Mouse (Mus musculus) kidney, postnatal 25 days (tissue): ENCODE data around the gene Krr1.

Experiments used
- DNase-seq, 2 experiments: peaks; one replicate each; pipeline ENCODE4 v3.0.0; 2021; ENCODE audit warnings: mixed read lengths in 2 of 2

The Krr1 gene

DNA sequence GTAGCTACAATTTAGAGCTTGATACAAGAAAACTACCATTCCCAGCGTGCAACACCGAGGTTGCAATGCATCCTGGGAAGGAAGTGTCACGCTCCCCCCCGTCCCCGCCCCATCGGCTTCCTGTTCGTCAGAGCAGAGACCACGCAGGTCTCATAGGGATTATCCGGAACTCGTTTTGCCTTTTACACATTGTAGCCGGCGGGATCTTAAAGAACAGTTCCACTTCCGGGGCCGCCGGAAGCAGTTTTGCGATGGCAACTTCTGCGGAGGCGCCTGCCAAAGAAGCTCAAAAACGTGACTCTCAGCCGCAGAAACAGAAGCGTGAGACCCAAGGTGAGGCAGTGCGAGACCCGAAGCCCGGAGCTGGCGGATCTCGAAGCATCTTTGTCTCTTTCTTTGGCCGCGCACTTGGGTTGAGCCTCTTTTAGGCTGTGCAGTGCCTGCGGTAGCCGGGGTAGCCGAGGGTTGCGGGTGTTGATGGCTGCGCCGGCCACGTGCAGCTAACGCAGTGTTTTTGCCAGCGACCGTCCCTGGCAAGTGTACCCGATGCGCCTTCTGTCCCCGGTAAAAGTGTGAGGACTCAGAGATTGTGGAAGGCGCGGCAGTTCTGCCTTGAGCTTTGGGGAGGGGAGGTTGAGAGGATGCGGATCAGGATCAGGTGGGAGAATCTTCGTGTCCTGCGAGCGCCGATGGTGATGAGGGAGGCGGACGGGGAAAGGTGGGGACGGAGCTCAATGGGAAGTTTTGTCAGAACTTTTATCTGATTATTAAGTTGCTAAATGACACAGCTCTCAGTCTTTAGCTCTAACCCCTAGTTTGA, at the start of gene Krr1:
Gene Krr1, plus strand, starts transcription at position 123 of the 820 bp plus-strand sequence.
- DNase-seq: peak; percentile 90 to 93

DNA sequence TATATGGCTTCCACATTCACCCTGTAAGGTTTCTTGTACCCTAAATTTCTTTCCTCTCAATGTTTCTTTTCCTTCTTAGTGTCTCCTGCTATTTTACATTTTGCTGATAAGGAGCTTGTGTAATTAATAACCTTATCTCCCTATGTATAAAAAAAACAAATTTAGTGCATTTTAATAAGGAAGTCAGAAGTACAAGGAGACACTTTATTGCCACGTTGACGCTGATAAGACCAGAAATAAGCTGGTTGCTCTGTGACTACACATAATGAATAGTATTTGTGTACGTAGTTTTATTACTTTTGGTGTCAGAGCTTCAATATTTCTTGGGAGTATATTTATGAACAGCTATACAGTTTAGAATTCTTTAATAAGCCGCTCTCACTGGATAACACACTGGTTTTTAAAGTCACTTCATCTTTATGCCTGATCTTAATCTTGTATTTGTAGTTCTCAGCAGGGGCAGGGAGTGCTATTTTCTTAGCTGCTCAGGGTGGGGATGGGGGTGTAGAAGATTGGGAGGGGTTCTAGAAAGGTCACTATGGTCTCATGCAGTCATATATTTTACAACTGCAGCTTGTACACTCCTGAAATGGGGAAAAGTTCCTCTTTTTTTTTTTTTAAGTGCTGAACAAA, 48.8 kb upstream of the Krr1 start:
- DNase-seq: no peak

DNA sequence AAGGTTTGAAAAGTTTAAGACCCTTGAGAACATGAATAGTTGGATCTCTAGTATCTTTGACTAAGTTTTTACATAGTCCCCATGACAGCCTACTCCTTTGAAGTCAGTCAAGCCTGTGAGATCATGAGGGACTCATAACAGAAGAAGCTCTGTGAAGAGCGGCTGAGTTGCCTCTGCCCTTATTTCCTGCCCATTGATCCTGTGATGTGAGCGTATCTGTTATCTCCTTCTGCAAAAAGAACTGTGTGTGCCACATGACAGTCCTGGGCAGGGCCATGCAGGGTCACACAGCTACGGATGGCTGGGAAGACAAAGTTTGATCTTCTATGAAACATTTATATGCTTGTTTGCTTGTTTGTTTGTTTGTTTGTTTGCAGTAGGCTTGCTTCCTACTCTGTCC, 48.3 kb upstream of the Krr1 start:
- DNase-seq: no peak

DNA sequence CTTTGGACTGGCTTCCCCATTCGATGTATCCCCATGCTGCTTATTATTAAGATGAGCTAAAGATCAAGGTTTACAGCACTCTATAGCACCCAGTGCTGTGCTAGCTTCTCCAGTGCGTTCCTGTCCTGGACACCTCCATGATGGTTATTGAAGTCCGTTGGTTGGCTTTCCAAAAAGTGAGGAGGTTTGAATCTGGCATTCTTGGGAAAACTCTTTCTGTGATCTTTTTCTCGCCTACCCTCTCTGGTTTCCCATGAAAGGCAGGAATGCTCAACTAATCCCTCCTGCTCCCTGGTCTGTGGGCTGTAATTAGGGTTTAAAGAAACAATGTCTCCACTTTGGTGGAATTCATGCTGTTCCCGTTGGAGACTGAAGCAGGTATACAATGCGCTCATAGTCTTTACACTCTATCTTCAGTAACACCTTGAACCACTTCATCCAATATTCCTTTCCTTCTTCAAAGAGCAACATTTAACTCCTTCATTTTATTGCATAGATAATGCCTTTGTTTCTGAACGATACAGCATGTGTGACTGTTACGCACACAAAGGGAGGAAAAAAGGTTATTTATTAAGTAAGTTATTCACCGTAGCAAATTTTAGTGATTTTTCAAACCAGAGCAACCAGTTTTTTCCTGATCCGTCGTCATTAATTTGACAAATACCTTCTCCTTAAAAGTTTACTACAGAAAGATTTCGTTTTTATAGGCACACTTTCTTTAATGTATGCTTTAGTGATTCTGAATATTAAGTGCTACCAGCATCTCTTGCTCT, 47.6 kb upstream of the Krr1 start:
- no peak for DNase-seq

DNA sequence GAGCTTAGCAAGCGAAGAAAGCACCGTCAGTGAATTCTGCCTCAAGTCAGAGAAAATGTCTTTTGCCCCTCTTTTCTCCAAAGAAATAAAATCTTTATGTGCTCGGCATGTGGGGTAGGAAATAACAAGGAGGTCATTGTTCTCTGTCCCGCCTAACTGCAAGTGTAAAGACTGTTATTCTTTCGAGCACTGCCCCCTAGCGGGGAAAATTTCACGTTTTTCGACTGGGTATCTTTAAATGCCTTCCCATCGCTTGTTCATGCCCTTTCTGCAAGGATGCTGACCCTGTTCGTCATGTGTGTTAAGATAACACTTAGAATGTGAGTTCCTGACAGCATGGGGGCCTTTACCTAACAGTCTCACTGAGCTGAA, 47.0 kb upstream of the Krr1 start:
- DNase-seq: peak; percentile 79 to 97

DNA sequence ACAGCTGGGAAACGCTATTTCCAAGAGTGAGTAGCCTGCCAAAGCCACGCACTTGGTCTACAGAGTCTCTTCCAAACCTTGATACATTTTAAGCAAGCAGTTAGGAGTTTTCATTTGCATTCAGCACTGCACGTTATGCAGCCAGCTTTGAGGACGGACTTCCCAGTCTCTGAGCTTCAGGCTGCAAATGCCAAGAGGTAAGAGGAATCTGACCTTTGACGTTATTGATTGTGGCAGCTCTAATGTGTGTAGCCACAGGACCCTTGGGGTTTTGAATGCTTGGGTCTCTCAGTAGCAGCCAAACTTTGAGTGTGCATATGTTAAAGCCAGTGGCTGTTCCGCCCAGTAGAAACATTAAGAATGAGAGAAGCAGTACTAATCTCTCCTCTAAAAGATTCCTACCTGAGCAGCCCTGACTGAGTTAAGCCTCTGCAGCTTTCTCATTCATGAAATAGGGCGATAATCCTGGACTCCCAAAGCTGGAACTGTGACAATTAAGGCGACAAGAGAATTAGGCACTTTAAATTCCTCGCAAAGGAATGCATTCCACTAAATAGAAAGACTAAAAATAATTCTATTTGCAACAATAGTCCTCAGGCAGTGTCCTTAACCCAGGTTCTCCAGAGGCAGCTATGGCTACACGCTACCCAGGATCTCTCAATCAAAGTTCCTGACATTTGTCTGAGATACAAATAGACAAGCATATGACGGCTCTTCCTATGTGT, 39.7 kb upstream of the Krr1 start:
- DNase-seq: no peak

DNA sequence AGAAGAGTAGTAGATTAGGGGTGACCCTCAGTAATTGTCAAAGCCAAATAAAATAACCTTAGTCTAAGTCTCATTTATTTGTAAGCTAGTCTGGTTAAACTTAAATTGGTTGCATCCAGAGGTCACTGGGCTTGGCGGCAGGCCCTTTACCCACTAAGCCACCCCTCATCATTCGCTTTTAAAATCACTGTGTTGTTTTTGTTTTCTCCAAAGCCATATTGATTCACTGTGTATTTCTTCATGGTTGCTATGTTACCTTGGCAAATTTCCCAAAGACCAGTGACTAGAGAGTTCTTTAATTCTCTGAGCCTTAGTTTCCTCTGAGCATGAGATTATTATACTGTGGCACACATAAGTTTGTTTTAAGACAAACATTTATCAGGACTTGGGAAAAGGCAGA, 37.3 kb upstream of the Krr1 start:
- DNase-seq: peak in 1 of 2 experiments; percentile 38

DNA sequence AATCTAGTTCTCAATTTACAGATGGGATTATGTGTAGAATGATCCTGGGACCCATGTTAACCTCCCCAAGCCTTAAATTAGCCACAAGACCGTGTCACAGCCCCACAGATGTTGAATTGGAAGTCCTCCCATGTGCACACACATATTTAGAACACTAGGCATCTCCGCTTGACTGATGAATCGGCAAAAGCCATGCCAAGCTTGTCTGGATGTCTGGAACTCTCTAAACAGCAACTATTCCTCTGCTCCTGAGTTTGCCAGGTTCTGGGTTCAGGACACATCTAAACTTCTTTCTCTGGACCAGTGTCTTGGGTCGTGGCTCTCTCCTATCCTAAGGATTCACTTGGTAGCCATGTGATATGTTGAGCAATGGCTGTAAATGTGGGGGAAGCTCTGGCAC, 36.4 kb upstream of the Krr1 start:
- DNase-seq: no peak

DNA sequence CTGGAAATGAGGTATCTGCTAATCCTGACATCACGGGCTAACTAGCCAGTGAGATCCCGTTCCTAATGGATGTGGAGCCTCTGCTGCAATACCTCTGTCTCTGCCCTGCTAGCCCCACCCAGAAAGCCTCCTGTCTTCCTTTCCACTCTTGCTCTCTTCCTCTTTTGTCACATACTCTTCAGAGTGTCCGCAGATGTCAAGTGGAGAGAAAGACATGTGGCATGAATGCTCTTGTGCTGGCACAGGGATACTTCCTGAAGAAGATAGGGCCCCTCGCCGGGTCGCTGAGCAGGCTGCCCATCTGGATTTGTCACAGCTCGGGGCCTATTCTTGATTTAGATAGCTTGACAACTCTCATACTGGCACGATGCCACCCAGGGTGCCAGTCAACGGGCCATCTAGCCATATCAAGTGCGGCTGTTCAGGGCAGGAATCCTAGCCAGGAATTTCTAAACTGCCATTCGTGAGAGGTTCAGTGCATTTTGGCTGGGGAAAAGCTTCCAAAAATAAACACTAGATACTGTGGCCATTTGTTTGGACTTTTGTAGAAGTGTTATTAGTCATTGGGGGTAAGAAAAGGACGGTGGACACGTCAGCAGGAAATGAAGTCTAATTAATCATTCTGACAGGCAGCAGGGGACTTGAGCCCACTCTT, 35.8 kb upstream of the Krr1 start:
- peak; percentile 60 to 68 for DNase-seq

DNA sequence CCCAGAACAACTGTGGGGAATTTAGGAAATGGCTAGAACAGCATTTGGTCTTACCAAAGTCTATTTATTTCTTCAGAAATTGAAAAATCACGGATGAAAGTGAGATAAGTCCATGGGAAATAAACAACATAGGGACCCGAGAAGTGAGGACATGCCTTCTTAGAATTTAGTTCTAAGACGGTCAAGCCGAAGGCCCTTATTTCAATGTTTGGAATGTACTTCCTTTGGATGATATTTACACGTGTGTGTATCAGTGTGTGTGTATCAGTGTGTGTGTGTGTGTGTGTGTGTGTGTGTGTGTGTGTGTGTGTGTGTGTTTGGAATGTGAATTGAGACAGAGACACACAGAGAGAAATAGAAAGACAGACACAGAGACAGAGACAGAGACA, 35.3 kb upstream of the Krr1 start:
- DNase-seq: no peak

DNA sequence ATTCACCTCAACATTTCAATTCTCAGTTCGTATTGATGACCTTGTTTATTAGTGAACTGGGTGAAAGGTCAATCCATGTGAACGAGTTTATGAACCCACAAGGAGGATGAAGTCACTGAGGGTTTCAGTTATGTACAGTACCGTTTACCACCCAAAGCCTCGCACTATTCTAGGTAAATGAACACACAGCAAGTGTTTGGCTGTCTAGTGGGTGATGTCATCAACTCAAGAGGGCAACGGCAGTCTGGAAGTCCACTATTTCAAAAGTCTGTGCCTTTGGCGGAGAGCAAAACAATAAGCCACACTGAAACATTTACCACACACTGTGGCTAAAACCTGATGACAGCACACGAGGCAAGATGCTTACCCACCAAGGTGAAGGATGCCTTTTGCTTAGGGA, 29.4 kb upstream of the Krr1 start:
- no peak for DNase-seq

DNA sequence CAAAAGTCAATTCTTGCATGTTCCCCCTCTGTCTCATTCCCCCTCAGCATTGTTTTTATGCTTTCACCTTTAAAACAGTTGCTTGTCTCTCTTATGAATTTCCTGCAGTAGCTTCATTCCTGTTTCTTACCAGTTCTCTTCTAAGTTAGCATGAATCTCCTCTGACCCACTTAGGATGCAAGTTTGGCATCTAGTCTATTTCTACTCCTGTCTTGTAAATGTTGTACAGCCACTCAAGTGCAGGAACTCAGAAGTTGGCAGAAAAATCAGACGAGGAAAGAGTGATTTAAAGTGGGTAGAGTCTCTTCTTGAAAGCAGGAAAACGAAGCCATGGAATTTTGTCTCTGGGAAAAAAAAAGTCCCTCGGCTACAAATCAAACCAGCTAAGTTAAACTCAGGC, 26.9 kb upstream of the Krr1 start:
- no peak for DNase-seq

DNA sequence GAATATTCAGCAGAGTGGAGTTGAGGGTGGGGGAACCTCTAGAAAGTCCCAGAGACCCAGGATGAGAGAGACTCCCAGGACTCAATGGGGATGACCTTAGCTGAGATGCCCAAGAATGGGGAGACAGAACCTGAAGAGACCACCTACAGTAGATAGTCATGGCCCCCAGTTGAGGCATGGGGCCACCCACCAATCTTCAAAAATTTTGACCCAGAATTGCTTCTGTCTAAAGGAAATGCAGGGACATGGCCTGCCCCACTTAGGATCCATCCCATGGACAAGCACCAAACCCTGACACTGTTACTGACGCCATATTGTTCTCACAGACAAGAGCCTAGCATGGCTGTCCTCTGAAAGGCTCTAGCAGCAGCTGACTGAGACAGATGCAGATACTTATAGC, 24.4 kb upstream of the Krr1 start:
- DNase-seq: no peak

DNA sequence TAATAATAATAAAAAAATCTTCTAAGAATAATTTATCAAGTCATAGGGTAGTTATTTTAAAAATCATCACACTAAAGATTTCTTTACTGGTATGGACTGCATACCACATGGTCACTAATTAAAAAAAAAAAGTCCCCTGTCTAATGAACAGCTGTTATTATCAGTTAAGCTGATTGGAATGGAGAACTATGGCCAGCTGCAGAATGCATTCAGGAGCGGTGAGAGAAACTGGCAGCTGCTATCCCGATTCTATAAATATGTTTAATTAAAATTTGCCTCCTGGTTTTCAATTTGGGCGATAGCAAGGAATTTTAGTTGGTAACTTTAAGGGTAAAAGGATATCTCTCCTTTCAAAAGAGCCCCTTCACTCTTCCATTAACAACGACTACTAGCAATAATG, 23.5 kb upstream of the Krr1 start:
- no peak for DNase-seq

DNA sequence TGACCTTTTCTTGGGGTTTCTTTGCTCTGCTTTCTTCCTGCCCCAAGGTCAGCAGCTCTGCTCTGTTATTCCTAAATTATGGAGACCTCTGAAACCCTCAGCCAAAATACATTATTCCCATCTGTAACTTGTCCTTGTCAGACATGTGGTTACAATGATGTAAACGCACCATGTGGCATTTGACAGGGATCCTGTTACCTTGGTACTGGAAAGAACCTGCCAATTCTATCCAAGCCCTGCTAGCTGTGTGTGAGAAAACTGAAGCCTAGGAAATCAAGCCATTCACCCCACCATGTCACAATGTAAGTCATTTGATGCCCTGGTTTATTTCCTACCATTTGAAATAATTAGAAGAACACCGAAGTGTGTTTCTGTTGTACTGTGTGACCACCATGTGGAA, 16.6 kb upstream of the Krr1 start:
- no peak for DNase-seq

DNA sequence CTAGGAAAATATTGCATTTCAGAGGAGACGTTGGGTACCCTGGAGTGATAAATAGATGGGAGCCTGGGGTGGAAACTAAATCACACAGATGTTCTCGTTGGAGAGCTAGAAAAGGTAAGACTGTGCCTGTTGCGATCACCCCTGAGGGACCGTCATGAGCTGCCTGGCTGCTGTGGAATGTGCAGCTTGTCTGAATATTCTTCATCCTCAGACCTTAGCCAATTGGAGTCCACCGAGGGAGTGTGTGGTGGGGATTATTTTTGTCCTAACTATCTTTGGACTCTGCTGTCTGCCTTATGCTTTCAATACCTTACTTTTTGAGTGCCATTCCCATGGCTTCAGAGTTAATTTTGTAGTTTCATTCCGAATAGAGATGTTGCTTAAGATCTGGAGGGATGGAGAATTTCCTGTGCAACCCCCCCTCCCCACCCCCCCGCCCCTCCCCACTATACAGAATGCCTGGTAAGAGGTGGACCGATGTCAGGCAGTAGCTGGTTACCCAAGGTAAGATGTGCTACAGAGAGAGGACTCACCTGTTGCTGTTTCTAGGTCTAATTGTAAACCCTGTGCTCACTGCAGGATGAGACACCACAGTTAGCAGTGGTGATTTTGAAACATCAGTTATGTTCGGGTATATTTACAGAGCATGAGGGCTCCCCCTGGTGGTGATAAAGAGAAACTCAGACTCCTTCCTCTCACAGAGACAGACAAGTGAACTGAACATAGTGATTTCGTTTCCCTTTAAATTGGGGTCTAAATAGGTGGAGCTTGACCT, 15.0 kb upstream of the Krr1 start:
- DNase-seq: peak in 1 of 2 experiments; percentile 78

DNA sequence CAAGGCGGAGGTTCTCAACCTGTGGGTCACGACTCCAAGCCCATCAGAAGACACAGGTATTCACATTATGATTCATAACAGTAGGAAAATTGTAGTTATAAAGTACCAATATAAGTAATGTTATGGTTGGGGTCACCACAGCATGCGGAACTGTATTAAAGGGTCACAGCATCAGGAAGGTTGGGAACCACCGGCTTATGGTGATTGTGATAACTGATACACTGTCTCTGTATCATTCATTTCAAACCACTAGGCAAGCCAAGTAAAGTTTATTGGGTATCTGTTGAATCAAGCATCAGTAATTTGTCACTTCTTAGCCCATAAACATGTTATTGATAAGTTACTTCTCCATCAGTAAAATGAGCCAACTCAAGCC, 14.4 kb upstream of the Krr1 start:
- no peak for DNase-seq

DNA sequence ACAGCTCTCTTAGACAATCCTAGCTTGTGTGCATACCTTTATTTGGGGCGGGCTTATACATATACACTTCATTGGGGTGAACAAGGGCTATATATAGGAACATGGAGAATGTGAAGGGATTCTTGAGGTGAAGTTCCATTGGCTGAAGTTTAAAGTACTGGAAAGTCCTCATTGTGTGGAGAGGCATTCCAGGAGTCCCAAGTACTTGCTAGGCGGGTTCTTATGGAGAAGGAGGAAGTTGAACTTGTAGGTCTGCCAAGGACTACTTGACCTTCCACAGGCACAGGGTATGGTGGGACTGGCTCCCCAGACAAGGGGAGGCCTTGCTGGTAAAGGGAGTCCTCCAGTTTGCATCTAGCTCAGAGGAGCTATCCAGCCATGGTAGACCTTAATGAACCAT, 13.1 kb upstream of the Krr1 start:
- DNase-seq: no peak

DNA sequence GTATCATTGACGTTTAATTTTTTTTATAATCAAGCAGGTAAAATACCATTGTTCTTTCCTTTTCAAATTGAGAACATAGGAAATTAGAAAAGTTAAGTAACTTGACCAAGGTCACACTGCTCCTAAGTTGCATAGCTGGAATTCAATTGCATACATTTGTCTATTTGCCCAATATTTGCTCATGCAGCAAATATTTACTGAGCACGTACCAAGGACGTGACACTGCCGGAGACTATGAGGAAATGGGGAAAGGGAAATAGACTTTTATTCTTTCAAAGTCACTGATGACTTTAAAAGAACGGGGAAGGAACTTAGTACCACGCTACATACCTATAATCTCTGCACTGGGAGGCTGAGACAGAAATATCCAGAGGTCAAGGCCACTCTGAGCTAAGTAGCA, 12.0 kb upstream of the Krr1 start:
- no peak for DNase-seq

DNA sequence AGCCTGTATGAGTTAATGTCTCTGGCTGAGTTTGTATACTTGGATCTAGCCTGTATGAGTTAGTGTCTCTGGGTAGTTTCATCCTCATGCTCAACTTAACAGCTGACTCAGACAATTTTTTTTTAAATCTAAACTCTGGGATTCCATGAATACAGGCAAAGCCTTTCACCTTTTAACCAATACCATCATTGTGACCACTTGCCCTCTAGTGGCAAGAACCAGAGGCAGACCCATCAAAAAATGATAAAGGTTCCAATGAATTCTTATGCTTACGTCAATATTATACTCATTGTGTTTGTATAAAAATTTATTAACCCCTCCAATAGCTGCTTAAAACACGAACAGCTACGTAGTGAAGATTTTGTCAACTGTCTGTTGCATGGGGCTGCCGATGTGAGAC, 6.1 kb upstream of the Krr1 start:
- DNase-seq: no peak

DNA sequence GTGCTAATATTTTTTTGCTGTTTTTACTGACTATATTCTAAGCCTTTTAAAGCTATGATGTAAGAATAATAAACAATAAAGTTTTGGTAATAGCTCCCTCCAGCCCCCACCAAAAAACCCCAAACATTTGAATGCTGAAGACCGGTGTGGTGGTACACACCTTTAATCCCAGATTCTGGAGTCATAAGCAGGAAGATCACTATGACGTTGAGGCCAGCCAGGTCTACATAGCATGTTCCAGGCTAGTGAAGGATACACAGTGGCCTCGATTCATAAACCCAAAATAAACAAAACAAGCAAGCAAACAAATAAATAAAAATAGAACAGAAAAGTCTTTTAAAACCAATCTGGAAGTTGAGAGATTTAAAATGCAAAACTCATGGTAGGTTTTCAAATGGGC, 535 bp upstream of the Krr1 start:
- DNase-seq: no peak

DNA sequence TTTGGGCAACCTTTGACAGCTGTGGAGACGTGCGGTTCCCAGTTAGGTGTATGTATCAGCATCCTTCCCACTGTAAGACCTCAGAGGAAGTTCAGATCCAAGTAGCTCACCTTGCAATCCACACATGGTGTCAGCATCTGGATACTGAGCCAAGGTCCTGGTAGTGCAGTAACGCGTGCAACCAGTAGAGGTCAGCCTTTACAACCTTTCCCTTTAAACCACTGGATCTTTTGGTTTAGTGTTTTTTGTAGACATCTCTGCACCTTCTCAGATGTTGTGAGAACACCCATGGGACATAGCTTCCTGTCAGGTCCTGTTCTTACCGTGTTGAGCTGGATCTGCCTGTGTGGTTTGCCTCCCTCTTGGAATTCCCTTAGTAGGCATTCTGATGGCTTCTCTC, 5.1 kb downstream of the Krr1 start:
- DNase-seq: peak in 1 of 2 experiments; percentile 63
